Mouse (Mus musculus): ENCODE measurements around the gene Ttc9b.
"Not testable (repeated sequence)": the region's sequence is repeated elsewhere in the genome, so short reads cannot be mapped to it uniquely, and the experiment has no call there.

Gene Ttc9b

GRCm38 (mm10) chr7:27653681-27654437 lies at the start of gene Ttc9b:
TSS of gene Ttc9b (plus strand) at chr7:27653915.
- DNase-seq (ENCODE audit: inconsistent age in 2 of 2, low spot score in 1 of 2) = peak; percentile 31 to 68

GRCm38 (mm10) chr7:27604661-27605348 lies 48.9 kb upstream of the Ttc9b start:
- DNase-seq (ENCODE audit: inconsistent age in 2 of 2, low spot score in 1 of 2) = peak in 1 of 2 experiments; percentile 54

GRCm38 (mm10) chr7:27605499-27606285 lies 48.0 kb upstream of the Ttc9b start:
- peak; percentile 73 to 88 for DNase-seq (ENCODE audit: inconsistent age in 2 of 2, low spot score in 1 of 2)

DNA sequence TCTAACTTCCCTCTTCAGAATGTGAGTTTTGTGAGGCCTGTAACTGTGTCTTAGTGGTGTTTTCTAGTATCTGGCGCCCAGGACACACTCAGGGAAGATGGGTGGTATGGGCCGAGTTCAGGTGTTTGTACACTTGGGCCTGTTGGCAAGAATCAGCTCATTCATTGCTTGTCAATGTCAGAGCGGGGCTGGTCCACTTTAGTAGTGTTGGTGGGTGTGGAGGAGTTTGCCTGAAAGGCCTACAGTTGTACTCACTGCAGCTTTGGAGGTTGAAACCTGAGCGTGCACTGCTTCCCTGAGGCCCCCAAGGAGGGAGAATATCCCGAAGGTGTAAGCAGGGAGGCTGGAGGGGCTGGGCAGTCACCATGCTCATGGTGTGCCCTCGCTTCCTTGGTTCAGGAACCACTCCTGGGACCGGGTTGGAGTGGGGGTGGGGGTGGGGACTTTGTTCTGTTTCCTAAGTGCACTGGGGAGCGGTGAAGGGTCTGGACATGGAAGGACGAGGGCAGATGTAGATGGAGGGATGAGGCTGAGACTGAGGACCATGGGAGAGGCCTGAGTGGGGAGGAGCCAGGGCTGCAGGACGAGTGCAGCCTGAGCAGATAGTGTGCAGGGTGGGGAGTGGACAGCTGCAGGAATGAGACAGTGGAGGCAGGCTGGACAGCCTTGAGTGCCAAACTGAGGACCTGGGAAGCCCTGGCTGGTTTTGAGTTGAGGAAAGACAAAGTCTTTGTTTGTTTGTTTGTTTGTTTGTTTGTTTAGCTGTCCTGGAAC lies 47.0 kb upstream of the Ttc9b start:
- peak in 1 of 2 experiments; percentile 60 for DNase-seq (ENCODE audit: inconsistent age in 2 of 2, low spot score in 1 of 2)

DNA sequence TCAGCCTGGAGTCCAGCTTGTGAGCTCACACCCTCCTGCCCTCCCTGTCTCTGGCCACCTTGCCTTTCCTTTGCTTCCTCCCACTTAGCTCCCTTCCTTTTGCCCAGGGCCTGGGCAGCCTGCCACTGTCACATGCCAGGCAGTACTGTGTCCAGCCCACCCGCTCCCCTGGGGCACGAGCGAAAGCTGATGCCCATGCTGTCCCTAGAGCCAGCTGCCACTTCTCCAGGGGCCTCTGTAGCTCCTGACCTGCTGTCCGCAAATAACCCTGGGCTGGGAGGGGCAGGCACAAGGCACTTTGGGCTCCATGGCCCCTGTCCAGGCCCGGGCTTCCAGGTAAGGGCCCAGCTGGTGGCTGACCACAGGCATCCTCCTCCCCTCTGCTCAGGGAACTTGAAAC lies 46.1 kb upstream of the Ttc9b start:
- peak in 1 of 2 experiments; percentile 75 for DNase-seq (ENCODE audit: inconsistent age in 2 of 2, low spot score in 1 of 2)

DNA sequence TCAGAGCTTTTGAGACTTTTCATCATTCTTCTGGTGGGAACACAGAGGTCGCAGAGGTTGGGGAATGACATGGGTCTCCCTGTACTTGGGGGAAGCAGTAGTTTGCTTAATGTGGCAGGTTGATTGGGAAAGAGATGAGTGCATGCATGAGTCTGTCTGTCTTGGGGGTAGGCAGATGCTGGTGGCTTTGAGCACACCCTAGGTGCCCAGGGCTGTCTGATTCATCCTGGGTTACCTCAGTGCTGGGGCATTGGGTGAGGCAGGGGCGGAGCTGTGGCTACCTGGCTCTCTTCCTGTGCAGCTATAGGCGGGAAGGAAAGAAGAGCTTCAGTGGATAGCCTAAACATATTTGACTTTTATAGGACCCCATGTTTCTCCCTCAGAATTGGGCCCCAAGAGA lies 45.6 kb upstream of the Ttc9b start:
- DNase-seq (ENCODE audit: inconsistent age in 2 of 2, low spot score in 1 of 2) = peak; percentile 63 to 81

GRCm38 (mm10) chr7:27609285-27609684 lies 44.4 kb upstream of the Ttc9b start:
- peak; percentile 82 to 89 for DNase-seq (ENCODE audit: inconsistent age in 2 of 2, low spot score in 1 of 2)

DNA sequence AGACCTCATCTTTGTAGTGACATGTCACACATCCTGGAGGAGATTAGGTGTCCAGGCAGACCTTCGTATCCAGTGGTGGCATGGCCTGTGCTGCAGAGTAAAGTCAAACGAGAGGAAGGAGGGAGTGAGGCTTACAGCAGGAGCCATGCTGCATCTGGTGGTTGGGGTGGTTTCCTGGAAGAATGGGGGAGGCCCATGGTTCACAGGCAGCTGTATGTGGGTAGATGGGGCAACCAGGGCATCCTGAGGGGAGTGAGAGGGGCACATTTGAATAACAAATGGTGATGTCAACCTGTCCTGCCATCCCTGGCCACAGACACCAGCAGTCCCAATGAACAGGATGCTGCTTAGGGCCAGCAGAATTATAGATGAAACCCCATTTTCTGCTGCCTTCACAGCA lies 44.0 kb upstream of the Ttc9b start:
- no peak for DNase-seq (ENCODE audit: inconsistent age in 2 of 2, low spot score in 1 of 2)

GRCm38 (mm10) chr7:27610370-27610769 lies 43.3 kb upstream of the Ttc9b start:
- DNase-seq (ENCODE audit: inconsistent age in 2 of 2, low spot score in 1 of 2) = no peak

GRCm38 (mm10) chr7:27610871-27611270 lies 42.8 kb upstream of the Ttc9b start:
- DNase-seq (ENCODE audit: inconsistent age in 2 of 2, low spot score in 1 of 2) = peak in 1 of 2 experiments; percentile 75

GRCm38 (mm10) chr7:27612940-27613339 lies 40.8 kb upstream of the Ttc9b start:
- peak in 1 of 2 experiments; percentile 66 for DNase-seq (ENCODE audit: inconsistent age in 2 of 2, low spot score in 1 of 2)

DNA sequence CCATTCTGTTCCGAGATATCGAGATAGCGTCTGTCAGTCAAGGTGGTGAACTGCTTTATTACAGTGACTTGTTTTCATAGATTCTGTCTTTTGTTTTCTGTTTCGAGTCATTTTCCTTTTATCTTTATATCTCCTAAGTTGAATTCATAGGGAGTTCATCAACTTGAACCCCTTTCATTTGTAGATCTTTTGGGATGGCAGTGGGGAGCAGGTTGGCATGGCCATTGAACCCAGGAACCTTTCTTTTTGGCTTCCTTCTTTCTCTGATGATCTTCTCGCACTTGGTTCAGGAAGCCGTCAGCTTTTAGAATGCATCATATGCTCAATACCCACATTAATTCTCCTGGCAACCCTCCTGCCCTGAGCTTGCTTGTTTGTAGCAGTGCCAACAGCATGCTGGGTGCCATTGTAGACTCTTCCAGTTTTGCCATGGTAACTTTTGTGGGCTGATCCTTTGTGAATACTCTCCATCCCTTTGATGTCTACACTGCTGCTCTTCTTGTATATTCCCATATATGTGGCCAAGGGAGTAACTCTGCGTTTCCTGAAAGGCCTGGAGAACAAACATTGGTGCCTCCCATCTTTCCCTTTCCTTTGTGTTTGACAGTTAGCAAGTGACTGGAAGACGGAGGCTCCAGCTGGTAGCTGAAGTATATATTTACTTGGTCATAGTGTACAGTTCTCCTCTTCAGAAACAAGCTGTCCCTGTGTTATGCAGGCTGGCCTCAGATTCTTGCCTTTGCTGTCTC lies 39.8 kb upstream of the Ttc9b start:
- DNase-seq (ENCODE audit: inconsistent age in 2 of 2, low spot score in 1 of 2) = peak in 1 of 2 experiments; percentile 66

- DNase-seq (ENCODE audit: inconsistent age in 2 of 2, low spot score in 1 of 2) = no peak
Observed at GRCm38 (mm10) chr7:27621028-27621427, 32.7 kb upstream of the Ttc9b start.

GRCm38 (mm10) chr7:27622234-27622633 lies 31.5 kb upstream of the Ttc9b start:
- no peak for DNase-seq (ENCODE audit: inconsistent age in 2 of 2, low spot score in 1 of 2)

DNA sequence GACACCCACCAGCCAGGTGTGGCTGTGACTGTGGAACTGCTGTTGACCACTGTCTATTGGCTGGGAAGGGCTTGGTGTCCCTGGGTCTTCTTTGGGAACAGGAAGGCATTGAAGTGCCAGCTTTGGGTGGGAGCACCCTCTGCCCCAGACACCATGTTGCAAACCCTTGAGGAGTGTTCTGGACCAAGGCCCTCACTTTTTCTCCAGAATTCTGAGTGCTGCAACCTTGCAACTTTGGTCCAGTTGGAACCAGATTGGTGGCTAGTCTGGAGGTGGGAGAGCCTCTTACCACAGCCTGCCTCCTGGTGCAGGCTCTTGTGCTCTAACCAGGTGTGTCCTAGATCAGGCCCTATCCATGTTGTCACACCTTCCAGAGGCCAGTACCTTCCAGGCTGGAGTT lies 28.7 kb upstream of the Ttc9b start:
- DNase-seq (ENCODE audit: inconsistent age in 2 of 2, low spot score in 1 of 2) = peak in 1 of 2 experiments; percentile 62

DNA sequence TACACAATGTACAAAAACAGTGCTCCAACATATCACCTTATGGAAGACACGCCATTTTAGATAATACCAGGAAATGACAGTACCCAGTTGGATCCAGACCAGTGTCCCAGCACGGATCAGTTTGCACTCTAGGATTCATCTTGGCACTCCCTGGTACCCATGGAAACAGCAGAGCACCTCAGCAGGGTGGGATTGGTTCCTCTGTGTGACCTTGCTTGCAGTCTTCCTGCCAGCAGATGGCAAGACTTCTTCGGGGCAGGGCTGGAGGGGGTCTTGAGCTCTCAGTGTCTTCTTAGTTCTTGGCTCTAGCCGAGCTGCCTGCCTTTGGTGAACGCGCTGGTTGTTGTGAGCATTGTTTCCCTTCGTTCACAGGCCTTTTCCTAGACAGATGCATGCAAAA lies 26.0 kb upstream of the Ttc9b start:
- no peak for DNase-seq (ENCODE audit: inconsistent age in 2 of 2, low spot score in 1 of 2)

- no peak for DNase-seq (ENCODE audit: inconsistent age in 2 of 2, low spot score in 1 of 2)
Observed at GRCm38 (mm10) chr7:27628190-27628589, 25.5 kb upstream of the Ttc9b start.

GRCm38 (mm10) chr7:27628816-27629215 lies 24.9 kb upstream of the Ttc9b start:
- not testable (repeated sequence) for DNase-seq (ENCODE audit: inconsistent age in 2 of 2, low spot score in 1 of 2)

- no peak for DNase-seq (ENCODE audit: inconsistent age in 2 of 2, low spot score in 1 of 2)
Observed at GRCm38 (mm10) chr7:27631439-27631838, 22.3 kb upstream of the Ttc9b start.

GRCm38 (mm10) chr7:27633166-27633565 lies 20.5 kb upstream of the Ttc9b start:
- DNase-seq (ENCODE audit: inconsistent age in 2 of 2, low spot score in 1 of 2) = no peak

All from adrenal gland, adult (tissue).